Mouse (Mus musculus) limb, embryonic 14.5 days (tissue): Measurements from ENCODE around the gene Cyp4v3. TPM values are rescaled to one million over a fixed set of nuclear protein-coding genes. Genes with fewer than 3 reads are reported as not detected.

ENCODE experiments used
- ATAC-seq: fragments of 200-750 bp; cut with Nextera tagmentation; 2 replicates; pipeline ENCODE4 v1.8.0; 2017; ENCODE audit warnings: low read depth, moderate number of reproducible peaks, moderate TSS enrichment; ENCODE audit not compliant: low FRiP score
- DNase-seq: peaks from one replicate; pipeline ENCODE4 v3.0.0-alpha.2; 2015; ENCODE audit warnings: low spot score
- H3K27ac ChIP-seq: fragments of 300-500 bp; sonication (generic); replicated peaks from 2 replicates; pipeline ENCODE4 v1.5.1; 2014; ENCODE audit warnings: low read depth, mild to moderate bottlenecking, low read length, moderate library complexity, mixed read lengths
- H3K27me3 ChIP-seq: fragments of 300-500 bp; sonication (generic); 2 replicates; pipeline ENCODE4 v1.6.1; 2014; ENCODE audit warnings: low read length, mixed read lengths; ENCODE audit not compliant: control insufficient read depth, insufficient read depth
- H3K36me3 ChIP-seq: fragments of 300-500 bp; sonication (generic); 2 replicates; pipeline ENCODE4 v1.6.1; 2014; ENCODE audit warnings: mild to moderate bottlenecking, low read length, moderate library complexity, mixed read lengths; ENCODE audit not compliant: control insufficient read depth, insufficient read depth
- H3K4me1 ChIP-seq: fragments of 300-500 bp; sonication (generic); 2 replicates; pipeline ENCODE4 v1.6.1; 2014; ENCODE audit warnings: antibody characterized with exemption, low read length, mixed read lengths; ENCODE audit not compliant: control insufficient read depth, insufficient read depth
- H3K4me2 ChIP-seq: fragments of 300-500 bp; sonication (generic); replicated peaks from 2 replicates; pipeline ENCODE4 v1.6.1; 2014; ENCODE audit warnings: low read depth, mild to moderate bottlenecking, low read length, moderate library complexity; ENCODE audit not compliant: severe bottlenecking
- H3K4me3 ChIP-seq: fragments of 300-500 bp; sonication (generic); replicated peaks from 2 replicates; pipeline ENCODE4 v1.5.1; 2014; ENCODE audit warnings: low read length
- H3K9ac ChIP-seq: fragments of 300-500 bp; sonication (generic); 2 replicates; pipeline ENCODE4 v1.6.1; 2014; ENCODE audit warnings: mild to moderate bottlenecking, low read depth, low read length, moderate library complexity; ENCODE audit not compliant: severe bottlenecking
- H3K9me3 ChIP-seq: fragments of 300-500 bp; sonication (generic); 2 replicates; pipeline ENCODE4 v1.6.1; 2016; ENCODE audit warnings: low read length; ENCODE audit not compliant: control insufficient read depth
- POLR2A ChIP-seq: fragments of 200-500 bp; IDR thresholded peaks from 2 replicates; pipeline ENCODE4 v1.8.0; 2012; ENCODE audit warnings: inconsistent platforms, mild to moderate bottlenecking, moderate library complexity, borderline replicate concordance; ENCODE audit not compliant: insufficient read depth, insufficient read length; ENCODE audit errors: extremely low read depth
- WGBS: fragments of 180-500 bp; shearing (Covaris S2); extraction: QIAGEN DNeasy Blood & Tissue Kit; methylation state at CpG from one replicate; pipeline ENCODE4 v1.1.7; 2014; 5-methylcytosine and 5-hydroxymethylcytosine counted together
- polyA plus RNA-seq, 2 experiments: library from polyadenylated mRNA; depleted of rRNA in 1 of 2; stranded (reverse) in 1 of 2; unstranded in 1 of 2; fragments of >200 nt; fragmentation: Nextera tagmentation in 1 of 2; extraction: Ambion mirVana in 1 of 2; gene quantifications; 2 replicates each; pipeline versions ENCODE4 v1.2.1 to v1.2.3; 2012 to 2014

The Cyp4v3 gene
- polyA plus RNA-seq, 2 experiments: 0.98 to 1.4 TPM

DNA sequence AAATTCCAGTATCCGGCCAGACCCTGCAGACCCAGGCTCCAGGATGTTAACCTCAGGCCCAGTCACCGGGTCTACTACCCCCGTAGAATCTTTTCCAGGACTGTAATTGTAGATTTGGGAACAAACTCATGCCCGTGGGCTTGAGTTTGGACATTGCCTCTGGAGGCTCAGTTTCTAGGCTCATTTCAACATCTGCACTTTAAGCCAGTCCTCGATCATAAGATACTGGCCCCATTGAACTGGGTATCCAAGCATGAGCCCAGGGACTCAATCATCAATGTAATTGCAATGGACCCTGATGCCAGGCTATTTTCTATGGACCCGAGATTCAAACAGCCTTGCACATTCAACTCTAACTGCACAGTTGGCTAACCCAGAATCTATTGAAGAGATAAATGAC, 37.7 kb downstream of the Cyp4v3 start:
- Histone ChIP-seq H3K27ac (no peak overlapping the region), H3K9me3 (no peaks in the 10 kb centered on the region), H3K27me3 (no peaks in the 10 kb centered on the region), H3K9ac (no peak overlapping the region), H3K4me1 (no peaks in the 10 kb centered on the region), H3K4me3 (no peak overlapping the region), H3K4me2 (no peak overlapping the region), H3K36me3 (no peaks in the 10 kb centered on the region)
- DNase-seq: no peak
- WGBS: 91% methylated on average over 6 of the region's 6 CpGs
- TF ChIP-seq POLR2A: no peak
- no peak for ATAC-seq

DNA sequence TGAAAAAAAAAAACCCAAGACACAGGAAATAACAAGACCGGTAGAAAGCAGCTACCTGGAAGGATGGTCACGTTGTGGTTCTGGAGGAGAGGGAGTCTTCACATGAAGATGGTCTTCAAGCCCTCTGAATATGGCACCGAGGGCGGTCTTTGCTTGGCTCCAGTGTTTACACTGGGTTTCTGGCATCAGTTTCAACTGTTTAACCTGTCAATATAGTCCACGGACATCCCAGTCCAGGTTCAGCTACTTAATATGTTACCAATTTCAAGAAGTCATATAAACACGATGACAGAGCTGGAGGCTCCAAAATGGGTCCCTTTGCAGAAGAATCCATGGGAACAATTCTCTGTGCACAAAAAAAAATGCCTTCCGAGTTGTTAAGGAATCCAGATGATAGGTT, 38.3 kb downstream of the Cyp4v3 start, which contains the start of gene Klkb1:
Klkb1 (minus strand) TSS at position 173 of the 400 bp plus-strand sequence.
- 93% methylated on average over 7 of the region's 7 CpGs for WGBS
- H3K27ac ChIP-seq: no peak within 1 kb of the TSS
- H3K9me3 ChIP-seq: no peaks in the 10 kb centered on the region
- TF ChIP-seq POLR2A: no peak
- H3K36me3 ChIP-seq: no peaks in the 10 kb centered on the region
- no peak within 1 kb of the TSS for H3K9ac ChIP-seq
- ATAC-seq (no peak), DNase-seq (no peak)
- H3K4me2 ChIP-seq: no peak within 1 kb of the TSS
- H3K4me1 ChIP-seq: no peaks in the 10 kb centered on the region
- no peak within 1 kb of the TSS for H3K4me3 ChIP-seq
- H3K27me3 ChIP-seq: no peaks in the 10 kb centered on the region

DNA sequence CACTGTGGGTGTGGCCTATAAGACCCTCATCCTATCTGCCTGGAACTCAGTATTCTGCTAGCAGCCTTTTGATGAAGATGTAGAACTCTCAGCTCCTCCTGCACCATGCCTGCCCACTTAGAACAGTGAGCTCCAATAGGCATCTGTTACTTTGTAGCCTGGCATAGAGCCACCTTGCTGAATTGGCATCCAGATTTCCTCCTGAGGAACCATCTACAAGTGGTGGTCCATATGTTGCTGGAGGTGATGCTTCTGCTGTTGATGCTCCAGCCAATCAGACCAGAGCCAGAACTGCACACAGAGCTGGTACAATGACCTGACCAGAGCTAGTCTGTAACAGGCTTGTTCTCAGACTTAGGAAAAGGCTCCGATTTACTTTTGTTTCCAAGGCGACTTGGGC, 41.2 kb downstream of the Cyp4v3 start:
- H3K27ac ChIP-seq: no peak overlapping the region
- H3K9ac ChIP-seq: no peak overlapping the region
- no peak overlapping the region for H3K4me3 ChIP-seq
- ATAC-seq (no peak), DNase-seq (no peak)
- 78% methylated on average over 2 of the region's 2 CpGs for WGBS
- no peak overlapping the region for H3K4me2 ChIP-seq
- H3K4me1 ChIP-seq: no peaks in the 10 kb centered on the region
- no peaks in the 10 kb centered on the region for H3K9me3 ChIP-seq
- no peaks in the 10 kb centered on the region for H3K27me3 ChIP-seq
- no peak for TF ChIP-seq POLR2A
- H3K36me3 ChIP-seq: no peaks in the 10 kb centered on the region

DNA sequence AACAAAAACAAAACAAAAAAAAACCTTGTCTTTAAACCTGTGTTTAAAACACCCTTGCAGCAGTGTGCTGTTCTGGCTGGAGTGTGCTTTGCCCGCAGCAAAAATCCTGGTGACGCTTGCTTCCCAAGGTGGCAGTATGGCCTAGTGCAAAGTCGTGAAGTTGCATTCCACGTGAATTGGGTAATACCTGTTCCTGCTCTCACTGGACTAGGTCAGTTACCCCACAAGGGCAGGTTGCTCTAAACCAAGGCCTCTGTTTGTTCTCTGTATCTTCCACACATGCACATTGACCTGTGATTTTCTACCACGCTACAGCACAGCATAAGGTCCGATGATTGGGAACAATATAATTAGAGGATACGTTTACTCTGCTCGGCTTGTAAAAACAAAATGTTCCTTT, 51.4 kb downstream of the Cyp4v3 start:
- Histone ChIP-seq H3K27ac (no peak overlapping the region), H3K9me3 (no peaks in the 10 kb centered on the region), H3K36me3 (no peaks in the 10 kb centered on the region), H3K27me3 (no peaks in the 10 kb centered on the region), H3K9ac (no peak overlapping the region), H3K4me2 (no peak overlapping the region), H3K4me3 (no peak overlapping the region), H3K4me1 (no peaks in the 10 kb centered on the region)
- no peak for TF ChIP-seq POLR2A
- DNase-seq (no peak), ATAC-seq (no peak)
- WGBS: 65% methylated on average over 8 of the region's 8 CpGs

DNA sequence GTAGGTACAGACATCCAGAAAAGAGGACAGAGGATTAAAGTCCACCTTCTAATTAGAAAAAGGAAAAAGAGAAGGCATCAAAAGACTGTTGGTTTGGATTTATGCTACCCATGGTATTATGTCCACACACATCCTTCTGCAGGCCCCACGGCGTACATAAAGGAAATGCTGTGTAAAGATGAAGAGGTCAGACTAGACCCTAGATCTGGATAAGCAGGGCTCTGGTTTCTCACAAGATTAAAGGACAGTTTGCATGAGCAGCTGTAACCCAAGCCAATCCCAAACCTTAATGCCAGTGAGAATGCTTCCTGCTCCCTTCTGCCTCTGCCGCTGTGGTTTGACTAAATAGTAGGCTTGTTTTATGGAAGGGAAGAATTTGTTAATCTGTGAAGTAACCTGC, 55.6 kb downstream of the Cyp4v3 start:
- Histone ChIP-seq H3K4me1 (no peaks in the 10 kb centered on the region), H3K9me3 (no peaks in the 10 kb centered on the region), H3K9ac (no peak overlapping the region), H3K36me3 (no peaks in the 10 kb centered on the region), H3K27me3 (no peaks in the 10 kb centered on the region), H3K4me2 (no peak overlapping the region), H3K27ac (no peak overlapping the region), H3K4me3 (no peak overlapping the region)
- TF ChIP-seq POLR2A: no peak
- no peak for DNase-seq
- ATAC-seq: no peak
- WGBS: 67% methylated on average over 3 of the region's 3 CpGs

DNA sequence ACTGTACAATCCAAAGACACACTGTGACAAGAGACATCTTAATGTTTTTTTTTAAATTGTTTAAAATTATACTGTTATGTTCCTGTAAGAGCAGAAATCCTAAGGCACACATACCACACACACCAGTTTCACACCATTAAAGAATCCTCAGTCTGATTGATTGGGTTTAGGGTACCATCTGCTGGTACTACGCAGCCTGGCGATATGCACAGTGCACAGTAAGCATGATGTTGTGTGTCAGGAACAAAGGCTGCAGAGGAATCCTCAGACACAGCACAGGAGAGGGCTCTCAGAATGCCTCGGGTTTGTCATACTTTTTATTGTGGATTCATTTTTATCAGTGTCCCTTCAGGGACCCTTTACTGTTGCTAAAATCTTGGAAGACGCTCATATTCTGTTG, 58.7 kb downstream of the Cyp4v3 start:
- Histone ChIP-seq H3K4me2 (no peak overlapping the region), H3K4me3 (no peak overlapping the region), H3K9me3 (no peaks in the 10 kb centered on the region), H3K27ac (no peak overlapping the region), H3K27me3 (no peaks in the 10 kb centered on the region), H3K9ac (no peak overlapping the region), H3K36me3 (no peaks in the 10 kb centered on the region), H3K4me1 (no peaks in the 10 kb centered on the region)
- 80% methylated on average over 4 of the region's 4 CpGs for WGBS
- no peak for TF ChIP-seq POLR2A
- ATAC-seq (no peak), DNase-seq (no peak)
